Mouse (Mus musculus) small intestine, adult 2 months (tissue): ENCODE results near the gene Synrg. TPM values are rescaled to one million over a fixed set of nuclear protein-coding genes. Genes with fewer than 3 reads are reported as not detected.

Experiments
- H3K27ac ChIP-seq: fragments of 200-500 bp; 2 replicates; pipeline ENCODE4 v1.5.1; 2012; ENCODE audit warnings: low read depth, low read length, control low read depth, inconsistent platforms; ENCODE audit not compliant: insufficient read depth
- H3K27me3 ChIP-seq: fragments of 200-500 bp; 2 replicates; pipeline ENCODE4 v1.6.1; 2012; ENCODE audit warnings: mild to moderate bottlenecking, moderate library complexity, low read length, inconsistent platforms; ENCODE audit not compliant: control insufficient read depth, insufficient read depth
- H3K36me3 ChIP-seq: fragments of 200-500 bp; 2 replicates; pipeline ENCODE4 v1.6.1; 2012; ENCODE audit warnings: mild to moderate bottlenecking, low read length, control low read depth, inconsistent platforms; ENCODE audit not compliant: control insufficient read depth, insufficient read depth
- H3K4me1 ChIP-seq: fragments of 200-500 bp; 2 replicates; pipeline ENCODE4 v1.6.1; 2012; ENCODE audit warnings: low read length, inconsistent platforms, mixed read lengths; ENCODE audit not compliant: control insufficient read depth, insufficient read depth, insufficient read length
- H3K4me3 ChIP-seq: fragments of 200-500 bp; 2 replicates; pipeline ENCODE4 v1.5.1; 2012; ENCODE audit warnings: low read depth, mild to moderate bottlenecking, control low read depth, inconsistent platforms, low read length, moderate library complexity
- CTCF ChIP-seq: fragments of 200-500 bp; IDR thresholded peaks from 2 replicates; pipeline ENCODE4 v1.5.1; 2012; ENCODE audit warnings: low read depth, mild to moderate bottlenecking, control low read depth, inconsistent platforms, low read length, moderate library complexity, mixed read lengths; ENCODE audit not compliant: insufficient replicate concordance, insufficient read length; ENCODE audit errors: extremely low read depth
- POLR2A ChIP-seq: fragments of 200-500 bp; IDR thresholded peaks from 2 replicates; pipeline ENCODE4 v1.6.1; 2012; ENCODE audit warnings: low read depth, mild to moderate bottlenecking, control low read depth, inconsistent platforms, low read length, moderate library complexity
- WGBS: fragments of 180-500 bp; shearing (Covaris S2); methylation state at CpG from one replicate; pipeline ENCODE4 v1.1.7; 2018; 5-methylcytosine and 5-hydroxymethylcytosine counted together
- polyA plus RNA-seq: library from polyadenylated mRNA; depleted of rRNA; stranded (reverse); fragments of >200 nt; gene quantifications from 2 replicates; pipeline ENCODE4 v1.2.3, GENCODE M21; 2012

The Synrg gene
- polyA plus RNA-seq, 1 experiment = 10.3 TPM

GRCm38 (mm10) chr11:84028271-84029028 lies 64.2 kb downstream of the Synrg start:
- no peaks in the 10 kb centered on the region for H3K27me3 ChIP-seq
- peaks cover 53% of the 10 kb centered on the region for H3K36me3 ChIP-seq
- WGBS = 69% methylated on average over 9 of the region's 9 CpGs
- H3K27ac ChIP-seq = peak overlapping the region; percentile 43
- H3K4me3 ChIP-seq = no peak overlapping the region
- TF ChIP-seq CTCF = no peak
- no peak for TF ChIP-seq POLR2A
- H3K4me1 ChIP-seq = peaks cover 6% of the 10 kb centered on the region; the same call in 1 of the 2 replicates

DNA sequence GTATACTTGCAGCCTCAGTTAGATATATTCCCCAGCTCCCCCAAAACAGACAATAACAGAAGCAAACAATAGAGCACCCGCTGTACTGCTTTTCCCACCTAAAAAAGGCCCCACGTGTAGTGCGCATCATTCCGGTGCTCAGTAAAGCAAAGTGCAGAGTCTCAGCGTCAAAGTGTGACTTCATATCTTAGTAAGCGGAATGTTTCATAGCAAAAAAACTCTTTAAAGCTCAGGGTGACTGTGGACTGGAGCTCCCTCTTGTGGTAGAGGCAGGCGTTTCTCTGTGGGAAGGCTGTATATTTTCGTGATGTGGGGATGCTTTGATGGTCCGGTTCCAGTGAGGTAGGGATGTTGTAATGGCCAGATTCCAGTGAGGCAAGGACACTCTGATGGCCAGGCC lies 67.7 kb downstream of the Synrg start:
- peak; percentile 85; the same call in 1 of the 2 replicates for TF ChIP-seq CTCF
- TF ChIP-seq POLR2A = no peak
- H3K4me1 ChIP-seq = peaks cover 7% of the 10 kb centered on the region; the same call in 1 of the 2 replicates
- no peak overlapping the region for H3K27ac ChIP-seq
- H3K4me3 ChIP-seq = no peak overlapping the region
- 42% methylated on average over 9 of the region's 9 CpGs for WGBS
- H3K36me3 ChIP-seq = peaks cover 32% of the 10 kb centered on the region
- H3K27me3 ChIP-seq = no peaks in the 10 kb centered on the region

DNA sequence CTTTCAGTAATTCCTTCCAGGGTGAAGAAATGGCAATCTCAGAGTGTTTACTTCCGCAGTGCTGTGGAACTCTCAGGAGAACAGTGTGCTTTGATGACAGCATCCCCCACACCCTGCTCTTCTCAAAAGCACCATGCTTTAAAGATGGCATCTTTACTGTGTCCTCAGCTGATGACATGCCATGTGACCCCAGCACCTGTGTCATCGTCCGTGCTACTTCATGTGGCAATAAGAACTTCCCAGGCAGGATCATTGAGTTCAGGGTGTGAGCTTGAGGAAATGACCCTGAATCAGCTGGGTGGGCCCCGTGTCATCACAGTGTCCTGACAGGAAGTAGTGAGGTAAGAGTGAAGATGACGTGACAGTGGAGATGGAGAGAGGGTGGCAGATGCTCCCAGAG lies 68.3 kb downstream of the Synrg start:
- Histone ChIP-seq H3K36me3 (peaks cover 27% of the 10 kb centered on the region), H3K27ac (no peak overlapping the region), H3K4me3 (no peak overlapping the region), H3K4me1 (peaks cover 7% of the 10 kb centered on the region; the same call in 1 of the 2 replicates), H3K27me3 (no peaks in the 10 kb centered on the region)
- 78% methylated on average over 5 of the region's 5 CpGs for WGBS
- TF ChIP-seq CTCF (no peak), POLR2A (no peak)

- Histone ChIP-seq H3K4me3 (no peak overlapping the region), H3K27me3 (no peaks in the 10 kb centered on the region), H3K36me3 (peaks cover 21% of the 10 kb centered on the region), H3K4me1 (peaks cover 5% of the 10 kb centered on the region; the same call in 1 of the 2 replicates), H3K27ac (peak overlapping the region; percentile 24; the same call in 1 of the 2 replicates)
- WGBS = 28% methylated on average over 5 of the region's 5 CpGs
- TF ChIP-seq POLR2A = no peak
- no peak for TF ChIP-seq CTCF
Measured at GRCm38 (mm10) chr11:84033671-84034070, 69.4 kb downstream of the Synrg start.

- 94% methylated on average over 6 of the region's 6 CpGs for WGBS
- Histone ChIP-seq H3K36me3 (peaks cover 29% of the 10 kb centered on the region), H3K4me3 (no peak overlapping the region), H3K27me3 (no peaks in the 10 kb centered on the region), H3K4me1 (no peaks in the 10 kb centered on the region), H3K27ac (no peak overlapping the region)
- TF ChIP-seq POLR2A (no peak), CTCF (no peak)
Measured at GRCm38 (mm10) chr11:84040621-84041020, 76.4 kb downstream of the Synrg start.

GRCm38 (mm10) chr11:84042808-84043762 lies 78.9 kb downstream of the Synrg start:
- no peaks in the 10 kb centered on the region for H3K4me1 ChIP-seq
- no peak overlapping the region for H3K4me3 ChIP-seq
- no peak overlapping the region for H3K27ac ChIP-seq
- 85% methylated on average over 14 of the region's 14 CpGs for WGBS
- H3K36me3 ChIP-seq = peaks cover 27% of the 10 kb centered on the region
- TF ChIP-seq POLR2A (no peak), CTCF (no peak)
- H3K27me3 ChIP-seq = no peaks in the 10 kb centered on the region

DNA sequence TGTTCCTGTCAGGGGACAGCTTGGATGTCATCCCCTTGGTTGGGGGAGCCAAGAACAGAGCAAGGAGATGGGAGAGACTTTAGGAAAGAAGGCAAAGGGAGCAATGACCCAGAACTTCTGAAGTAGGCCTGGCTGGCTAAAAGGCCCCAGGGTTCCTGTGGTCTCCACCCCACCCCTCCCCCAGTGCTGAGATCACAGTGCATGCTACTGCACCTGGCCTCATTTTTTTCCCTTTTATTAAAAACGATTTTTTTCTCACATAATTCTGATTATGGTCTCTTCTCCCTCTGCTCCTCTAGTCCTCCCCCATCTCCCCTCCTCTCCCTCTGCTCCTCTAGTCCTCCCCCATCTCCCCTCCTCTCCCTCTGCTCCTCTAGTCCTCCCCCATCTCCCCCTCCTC lies 80.8 kb downstream of the Synrg start:
- WGBS = 15% methylated on average over 1 of the region's 1 CpGs
- H3K27me3 ChIP-seq = no peaks in the 10 kb centered on the region

More for the DNA sequence above, 80.8 kb downstream of the Synrg start:
- no peak overlapping the region for H3K27ac ChIP-seq
- H3K36me3 ChIP-seq = peaks cover 18% of the 10 kb centered on the region
- no peak for TF ChIP-seq POLR2A
- TF ChIP-seq CTCF = no peak
- no peak overlapping the region for H3K4me3 ChIP-seq
- no peaks in the 10 kb centered on the region for H3K4me1 ChIP-seq
